ENCODE assay signal across 29 mouse cellular contexts in the genomic region with DNA sequence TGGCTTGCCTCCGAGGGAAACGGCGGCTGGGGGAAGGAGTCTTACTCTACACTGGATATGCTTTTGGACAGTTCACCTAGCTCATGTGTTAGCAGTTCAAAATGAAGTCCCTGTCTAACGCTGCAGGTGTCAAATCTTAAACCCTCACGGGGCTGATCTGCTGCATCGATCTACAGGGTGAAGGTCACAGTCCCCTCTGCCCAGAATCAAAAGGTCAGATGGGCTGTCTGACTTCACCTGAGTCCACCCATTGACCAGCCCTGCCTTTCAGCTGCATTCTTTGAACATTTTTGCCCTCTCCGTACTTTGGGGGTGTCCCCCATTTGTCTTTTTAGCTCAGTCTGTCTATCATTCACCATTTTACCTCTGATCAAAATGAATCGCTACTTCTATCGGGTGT. TPM values are rescaled to one million over a fixed set of nuclear protein-coding genes. Genes with fewer than 3 reads are reported as not detected.
A peak's percentile ranks its signal among the peaks of the same experiment; 100 is the strongest.
DNase-seq lines count a peak whose midpoint lies in the region; ATAC-seq and TF ChIP-seq lines count a peak whose summit lies in the region.
"Had no signal": no experiment of that assay in that cellular context is flagged by ENCODE, and none has a peak within 500 bp of the region (broad histone marks: within the 10 kb centered on the region; RNA-seq: fewer than 3 reads in every experiment).

No protein-coding gene starts in this region.

- 0 out of 2 replicates have a peak overlapping the region, but pooled peaks have one; percentile 6 for H3K9ac ChIP-seq in embryonic facial prominence, embryonic 11.5 days (replicated peaks; ENCODE audit: low read length)
- H3K9ac ChIP-seq in liver, embryonic 13.5 days, result no peak overlapping the region
- H3K9ac ChIP-seq in liver, embryonic 11.5 days (ENCODE audit: low read depth, low read length), result no peak overlapping the region
- H3K9ac ChIP-seq: forebrain, embryonic 13.5 days; hindbrain, embryonic 12.5 days; intestine, embryonic 15.5 days; lung, embryonic 14.5 days; midbrain, embryonic 12.5 days; neural tube, embryonic 13.5 days had no signal

- TF ChIP-seq CTCF in small intestine, adult 2 months (IDR thresholded peaks at IDR 0.05; ENCODE audit: extremely low read depth, insufficient read length, insufficient replicate concordance, low read depth, low read length), result no peak

- no peak for ATAC-seq in embryonic facial prominence, embryonic 11.5 days (replicated peaks; ENCODE audit: insufficient number of reproducible peaks, low FRiP score, low TSS enrichment, low read depth)
- ATAC-seq in liver, embryonic 13.5 days (ENCODE audit: low read depth), result peak; percentile 24; the same call in 1 of the 2 replicates
- ATAC-seq in liver, embryonic 11.5 days (replicated peaks; ENCODE audit: low FRiP score), result no peak
- ATAC-seq: forebrain, embryonic 13.5 days had no signal

- no peak overlapping the region for H3K4me2 ChIP-seq in embryonic facial prominence, embryonic 11.5 days (ENCODE audit: low read depth, low read length)
- H3K4me2 ChIP-seq in liver, embryonic 13.5 days, result 0 out of 2 replicates have a peak overlapping the region, but pooled peaks have one; percentile 2
- no peak overlapping the region for H3K4me2 ChIP-seq in liver, embryonic 11.5 days
- H3K4me2 ChIP-seq: forebrain, embryonic 13.5 days; heart, embryonic 11.5 days; hindbrain, embryonic 12.5 days; intestine, embryonic 15.5 days; lung, embryonic 14.5 days; midbrain, embryonic 12.5 days; neural tube, embryonic 13.5 days had no signal

- H3K27me3 ChIP-seq in embryonic facial prominence, embryonic 11.5 days (ENCODE audit: control insufficient read depth, insufficient read depth, low read length), result no peaks in the 10 kb centered on the region
- no peaks in the 10 kb centered on the region for H3K27me3 ChIP-seq in embryonic facial prominence, embryonic 10.5 days (replicated peaks; ENCODE audit: low read depth, poor library complexity, severe bottlenecking)
- no peaks in the 10 kb centered on the region for H3K27me3 ChIP-seq in liver, embryonic 13.5 days
- H3K27me3 ChIP-seq in liver, embryonic 11.5 days (replicated peaks; ENCODE audit: control insufficient read depth, insufficient read depth, low read length), result no peaks in the 10 kb centered on the region
- H3K27me3 ChIP-seq in small intestine, adult 2 months (ENCODE audit: control insufficient read depth, insufficient read depth, low read length), result no peaks in the 10 kb centered on the region
- H3K27me3 ChIP-seq: CH12.LX; forebrain, embryonic 13.5 days; hindbrain, embryonic 12.5 days; intestine, embryonic 15.5 days; megakaryocyte, embryonic 14.5 days; midbrain, embryonic 12.5 days; neural tube, embryonic 13.5 days had no signal

- H3K4me3 ChIP-seq in embryonic facial prominence, embryonic 11.5 days (ENCODE audit: low read depth, low read length), result no peak overlapping the region
- no peak overlapping the region for H3K4me3 ChIP-seq in embryonic facial prominence, embryonic 10.5 days
- no peak overlapping the region for H3K4me3 ChIP-seq in liver, embryonic 13.5 days (replicated peaks)
- H3K4me3 ChIP-seq in liver, embryonic 11.5 days (ENCODE audit: low read depth, low read length), result no peak overlapping the region
- no peak overlapping the region for H3K4me3 ChIP-seq in small intestine, adult 2 months (ENCODE audit: low read depth, low read length)
- H3K4me3 ChIP-seq: erythroblast, embryonic 14.5 days; forebrain, embryonic 13.5 days; hindbrain, embryonic 12.5 days; intestine, embryonic 15.5 days; layer of hippocampus, adult 2 months; megakaryocyte, embryonic 14.5 days; midbrain, embryonic 12.5 days; neural tube, embryonic 13.5 days had no signal

- DNase-seq in embryonic facial prominence, embryonic 11.5 days (ENCODE audit: low spot score), result no peak
- DNase-seq in embryonic facial prominence, embryonic 10.5 days (ENCODE audit: low spot score), result no peak
- DNase-seq in liver, embryonic 13.5 days, result no peak
- DNase-seq in liver, embryonic 11.5 days (ENCODE audit: low spot score), result no peak
- DNase-seq in ZHBTc4 (ENCODE audit: low read depth, low spot score), result peak; percentile 44
- no peak for DNase-seq in left cerebral cortex, adult 18-20 months (ENCODE audit: low spot score in 2 of 2)
- DNase-seq in T-cell, adult 2 months (ENCODE audit: low spot score), result no peak
- DNase-seq: cerebellum, adult 9-10 months; cerebellum, postnatal 36 days; gastrocnemius, postnatal 14 days; heart, adult 18-20 months; heart, postnatal 36 days; left cerebral cortex, postnatal 4 days; lung, embryonic 14.5 days; right cerebral cortex, postnatal 4 days; thymus, adult 2 months; thymus, postnatal 4 days had no signal

- no peaks in the 10 kb centered on the region for H3K9me3 ChIP-seq in embryonic facial prominence, embryonic 11.5 days (replicated peaks; ENCODE audit: control insufficient read depth, low read length)
- no peaks in the 10 kb centered on the region for H3K9me3 ChIP-seq in embryonic facial prominence, embryonic 10.5 days
- H3K9me3 ChIP-seq in liver, embryonic 13.5 days (replicated peaks), result no peaks in the 10 kb centered on the region
- no peaks in the 10 kb centered on the region for H3K9me3 ChIP-seq in liver, embryonic 11.5 days (ENCODE audit: control insufficient read depth, low read length)
- H3K9me3 ChIP-seq: forebrain, embryonic 13.5 days; hindbrain, embryonic 12.5 days; intestine, embryonic 15.5 days; megakaryocyte, embryonic 14.5 days; midbrain, embryonic 12.5 days; neural tube, embryonic 13.5 days had no signal

- no peak overlapping the region for H3K27ac ChIP-seq in embryonic facial prominence, embryonic 11.5 days (replicated peaks; ENCODE audit: low read depth, low read length)
- no peak overlapping the region for H3K27ac ChIP-seq in embryonic facial prominence, embryonic 10.5 days (replicated peaks)
- H3K27ac ChIP-seq in liver, embryonic 13.5 days, result peak overlapping the region; percentile 43
- no peak overlapping the region for H3K27ac ChIP-seq in liver, embryonic 11.5 days (ENCODE audit: low read depth, low read length)
- H3K27ac ChIP-seq in small intestine, adult 2 months (ENCODE audit: insufficient read depth, low read depth, low read length), result peak overlapping the region; percentile 78
- H3K27ac ChIP-seq: forebrain, embryonic 13.5 days; hindbrain, embryonic 12.5 days; hindbrain, postnatal 0 days; intestine, embryonic 15.5 days; layer of hippocampus, adult 2 months; midbrain, embryonic 12.5 days; neural tube, embryonic 13.5 days had no signal

- TF ChIP-seq POLR2A in small intestine, adult 2 months (IDR thresholded peaks at IDR 0.05; ENCODE audit: low read depth, low read length), result no peak

- 84% methylated on average over 9 of the region's 9 CpGs for WGBS in embryonic facial prominence, embryonic 11.5 days
- 86% methylated on average over 9 of the region's 9 CpGs for WGBS in embryonic facial prominence, embryonic 10.5 days
- 85% methylated on average over 9 of the region's 9 CpGs for WGBS in liver, embryonic 13.5 days (ENCODE audit: insufficient replicate concordance)
- 83% methylated on average over 9 of the region's 9 CpGs for WGBS in liver, embryonic 11.5 days
- 45% methylated on average over 9 of the region's 9 CpGs for WGBS in small intestine, adult 2 months

- H3K36me3 ChIP-seq in embryonic facial prominence, embryonic 11.5 days (replicated peaks; ENCODE audit: control insufficient read depth, insufficient read depth, low read depth, low read length), result no peaks in the 10 kb centered on the region
- H3K36me3 ChIP-seq in embryonic facial prominence, embryonic 10.5 days (replicated peaks), result no peaks in the 10 kb centered on the region
- peaks cover 57% of the 10 kb centered on the region for H3K36me3 ChIP-seq in liver, embryonic 13.5 days
- H3K36me3 ChIP-seq in liver, embryonic 11.5 days (ENCODE audit: control insufficient read depth, insufficient read depth, low read length), result no peaks in the 10 kb centered on the region
- peaks cover 12% of the 10 kb centered on the region for H3K36me3 ChIP-seq in small intestine, adult 2 months (ENCODE audit: control insufficient read depth, insufficient read depth, low read length)
- H3K36me3 ChIP-seq: hindbrain, embryonic 12.5 days; intestine, embryonic 15.5 days; midbrain, embryonic 12.5 days; neural tube, embryonic 13.5 days had no signal

- H3K4me1 ChIP-seq in embryonic facial prominence, embryonic 11.5 days (ENCODE audit: control insufficient read depth, insufficient read depth, low read length), result no peaks in the 10 kb centered on the region
- no peaks in the 10 kb centered on the region; the same call in 1 of the 2 replicates for H3K4me1 ChIP-seq in embryonic facial prominence, embryonic 10.5 days
- H3K4me1 ChIP-seq in liver, embryonic 13.5 days (replicated peaks), result peaks cover 28% of the 10 kb centered on the region
- H3K4me1 ChIP-seq in liver, embryonic 11.5 days (replicated peaks; ENCODE audit: control insufficient read depth, insufficient read depth, low read length), result peaks cover 11% of the 10 kb centered on the region
- peaks cover 7% of the 10 kb centered on the region; the same call in 1 of the 2 replicates for H3K4me1 ChIP-seq in small intestine, adult 2 months (ENCODE audit: control insufficient read depth, insufficient read depth, insufficient read length, low read length)
- H3K4me1 ChIP-seq: hindbrain, embryonic 12.5 days; intestine, embryonic 15.5 days; neural tube, embryonic 13.5 days had no signal

RNA-seq across cellular contexts. Expression of a gene that starts 7.5 kb away (rescaled TPM):
- polyA plus RNA-seq in embryonic facial prominence, embryonic 11.5 days (2014; fragmentation: Nextera tagmentation; extraction: Ambion mirVana), result 24.0 and 24.3 TPM in 2 replicates
- polyA plus RNA-seq in embryonic facial prominence, embryonic 10.5 days (2016; fragmentation: Nextera tagmentation; extraction: Ambion mirVana), result 20.2 and 22.9 TPM in 2 replicates
- polyA plus RNA-seq in liver, embryonic 13.5 days (2015; fragmentation: Nextera tagmentation; extraction: Ambion mirVana), result 67.3 and 68.2 TPM in 2 replicates
- polyA plus RNA-seq in liver, embryonic 11.5 days (2014; fragmentation: Nextera tagmentation; extraction: Ambion mirVana), result 59.7 and 60.5 TPM in 2 replicates
- 73.0 and 85.3 TPM in 2 replicates for polyA plus RNA-seq in small intestine, adult 2 months (2012; rRNA removed)
- total RNA-seq in left cerebral cortex, adult 18-20 months (2021), result 10 to 100 TPM; 13.1 to 14.0 TPM

RNA-seq across cellular contexts. Expression of a gene that starts 25.9 kb away (rescaled TPM):
- 0.34 and 0.45 TPM in 2 replicates for polyA plus RNA-seq in embryonic facial prominence, embryonic 11.5 days (2014; fragmentation: Nextera tagmentation; extraction: Ambion mirVana)
- polyA plus RNA-seq in embryonic facial prominence, embryonic 10.5 days (2016; fragmentation: Nextera tagmentation; extraction: Ambion mirVana), result 0.75 and 0.77 TPM in 2 replicates
- polyA plus RNA-seq in liver, embryonic 13.5 days (2015; fragmentation: Nextera tagmentation; extraction: Ambion mirVana), result 2.2 TPM in 2 replicates
- 4.3 and 5.3 TPM in 2 replicates for polyA plus RNA-seq in liver, embryonic 11.5 days (2014; fragmentation: Nextera tagmentation; extraction: Ambion mirVana)
- 0.47 and 0.51 TPM in 2 replicates for polyA plus RNA-seq in small intestine, adult 2 months (2012; rRNA removed)
- total RNA-seq in left cerebral cortex, adult 18-20 months (2021), result 1 to 10 TPM; 5.0 to 6.7 TPM

Comparison
In these comparisons a context has a peak if more than half of its experiments do, and no peak if none do; other contexts are left out.
1. H3K27ac ChIP-seq: peak in liver, embryonic 13.5 days (single experiment) and small intestine, adult 2 months (single experiment); none in embryonic facial prominence, embryonic 11.5 days (single experiment), embryonic facial prominence, embryonic 10.5 days (single experiment) and liver, embryonic 11.5 days (single experiment).